In the genomic region with DNA sequence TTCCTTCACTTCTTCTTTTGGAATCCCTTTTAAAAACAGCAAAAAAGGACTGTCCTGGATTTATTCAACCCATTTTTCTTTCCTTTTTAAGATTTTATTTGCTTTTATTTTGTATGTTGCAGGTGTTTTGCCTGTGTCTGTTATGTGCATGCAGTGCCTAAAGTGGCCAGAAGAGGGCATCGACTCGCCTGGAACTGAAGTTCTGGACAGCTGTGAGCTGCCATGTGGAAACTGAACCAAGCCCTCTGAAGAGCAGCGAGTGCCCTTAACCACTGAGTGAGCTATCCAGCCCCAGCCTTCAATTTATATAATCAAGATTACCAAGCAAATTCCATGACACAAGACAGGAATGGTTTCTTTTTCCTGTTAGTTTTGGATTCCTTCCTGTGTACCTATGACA, we compare ENCODE assay signal across 9 mouse cellular contexts. TPM values are rescaled to one million over a fixed set of nuclear protein-coding genes. Genes with fewer than 3 reads are reported as not detected.
DNase-seq lines count a peak whose midpoint lies in the region; ATAC-seq and TF ChIP-seq lines count a peak whose summit lies in the region.
"Had no signal": no experiment of that assay in that cellular context is flagged by ENCODE, and none has a peak within 500 bp of the region (broad histone marks: within the 10 kb centered on the region; RNA-seq: fewer than 3 reads in every experiment).

No protein-coding gene starts in this region.

- H3K27me3 ChIP-seq in C2C12 (ENCODE audit: control insufficient read depth, insufficient read depth, insufficient read length), result no peaks in the 10 kb centered on the region
- H3K27me3 ChIP-seq: limb, embryonic 15.5 days had no signal

- peaks cover 20% of the 10 kb centered on the region for H3K36me3 ChIP-seq in C2C12 (ENCODE audit: control insufficient read depth, insufficient read depth)

- H3ac ChIP-seq in C2C12 (ENCODE audit: control insufficient read depth, insufficient read length, low read depth), result no peak overlapping the region

- TF ChIP-seq CTCF in C2C12 (IDR thresholded peaks at IDR 0.05; ENCODE audit: control insufficient read depth, insufficient read depth, insufficient read length), result peak; percentile 68

- no peaks in the 10 kb centered on the region for H3K79me3 ChIP-seq in C2C12 (ENCODE audit: low read depth)

- ATAC-seq in cerebellum, adult (ENCODE audit: insufficient number of reproducible peaks, low FRiP score, low TSS enrichment), result no peak

- DNase-seq in cerebellum, adult 18-20 months, result peak; percentile 50 to 60
- peak; percentile 78 to 79 for DNase-seq in adrenal gland, postnatal 36 days
- peak; percentile 28 for DNase-seq in fibroblast of lung, adult 2 months (ENCODE audit: low read depth)
- DNase-seq in kidney, postnatal 14 days, result peak; percentile 78
- DNase-seq in lung, postnatal 4 days, result peak; percentile 59 to 77
- peak; percentile 36 to 76 for DNase-seq in spleen, adult 18-20 months

- no peak overlapping the region for H3K4me3 ChIP-seq in C2C12 (ENCODE audit: insufficient read depth, poor library complexity, severe bottlenecking)
- H3K4me3 ChIP-seq: limb, embryonic 15.5 days had no signal

- peaks cover 6% of the 10 kb centered on the region for H3K79me2 ChIP-seq in C2C12 (ENCODE audit: control insufficient read depth, insufficient read depth)

TF ChIP-seq in C2C12, 6 proteins besides CTCF, POLR2A, EP300 and RAD21:
- TF ChIP-seq CEBPB (IDR thresholded peaks at IDR 0.05; ENCODE audit: low read depth), result no peak
- TF ChIP-seq MYOG (IDR thresholded peaks at IDR 0.05; ENCODE audit: control insufficient read depth, extremely low read depth, insufficient read length), result no peak
- TF ChIP-seq MAX (IDR thresholded peaks at IDR 0.05), result no peak
- no peak for TF ChIP-seq MYOD1 (IDR thresholded peaks at IDR 0.05; ENCODE audit: control insufficient read depth, insufficient read length, low read depth)
- no peak for TF ChIP-seq USF1 (IDR thresholded peaks at IDR 0.05; ENCODE audit: low read depth)
- no peak for TF ChIP-seq FOSL1 (IDR thresholded peaks at IDR 0.05; ENCODE audit: insufficient read depth, low read length, poor library complexity, severe bottlenecking)

RNA-seq across cellular contexts. Expression of gene Acat1, which starts 15.4 kb away (rescaled TPM):
- 28.3 TPM for polyA plus RNA-seq in C2C12 (2012; fragmentation: generic; extraction: Trizol)
- 100 to 1,000 TPM; 132 to 160 TPM for total RNA-seq in adrenal gland, postnatal 36 days (2021)

RNA-seq across cellular contexts. Expression of gene Npat, which starts 57.9 kb away (rescaled TPM):
- polyA plus RNA-seq in C2C12 (2012; fragmentation: generic; extraction: Trizol), result 3.0 TPM
- 10 to 100 TPM; 11.5 to 11.7 TPM for total RNA-seq in adrenal gland, postnatal 36 days (2021)

RNA-seq across cellular contexts. Expression of gene Atm, which starts 58.2 kb away (rescaled TPM):
- polyA plus RNA-seq in C2C12 (2012; fragmentation: generic; extraction: Trizol), result 3.3 TPM
- 10 to 100 TPM; 15.9 to 16.9 TPM for total RNA-seq in adrenal gland, postnatal 36 days (2021)

Comparison
In these comparisons a context has a peak if more than half of its experiments do, and no peak if none do; other contexts are left out.
1. DNase-seq: peak in every context shown above with its lines; median percentile 78 in adrenal gland, postnatal 36 days; 78 in kidney, postnatal 14 days; 68 in lung, postnatal 4 days; 56 in spleen, adult 18-20 months; 55 in cerebellum, adult 18-20 months; 28 in fibroblast of lung, adult 2 months.